Comparison of ENCODE assay signal across 13 mouse cellular contexts in the genomic region with DNA sequence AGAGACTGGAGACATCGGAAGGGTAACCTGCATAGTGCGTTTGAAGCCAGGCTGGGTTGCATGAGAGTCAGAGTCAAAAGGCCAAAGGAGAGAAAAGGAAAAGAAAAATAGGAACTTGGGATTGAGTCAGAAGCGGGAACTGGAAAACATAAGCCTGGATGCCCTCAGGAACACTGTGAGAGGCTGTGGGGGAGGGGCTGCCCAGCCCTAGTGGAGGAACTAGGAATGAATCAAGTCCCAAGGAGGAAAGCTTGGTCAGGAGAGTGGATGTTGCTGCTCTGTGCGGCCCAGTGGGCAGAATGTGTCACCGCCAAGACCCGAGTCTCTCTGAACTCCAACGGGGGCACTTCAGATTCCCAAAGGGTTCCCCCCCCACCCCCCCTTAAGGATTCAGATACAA. TPM values are rescaled to one million over a fixed set of nuclear protein-coding genes. Genes with fewer than 3 reads are reported as not detected.
DNase-seq lines count a peak whose midpoint lies in the region; ATAC-seq and TF ChIP-seq lines count a peak whose summit lies in the region.
"Had no signal": no experiment of that assay in that cellular context is flagged by ENCODE, and none has a peak within 500 bp of the region (broad histone marks: within the 10 kb centered on the region; RNA-seq: fewer than 3 reads in every experiment).

No protein-coding gene starts in this region.

- WGBS in hindbrain, embryonic 11.5 days: 75% methylated on average over 7 of the region's 7 CpGs
- 72% methylated on average over 7 of the region's 7 CpGs for WGBS in hindbrain, embryonic 12.5 days
- WGBS in lung, embryonic 14.5 days: 69% methylated on average over 7 of the region's 7 CpGs

- no peaks in the 10 kb centered on the region for H3K36me3 ChIP-seq in hindbrain, embryonic 11.5 days (ENCODE audit: control insufficient read depth, insufficient read depth, low read length)
- no peaks in the 10 kb centered on the region for H3K36me3 ChIP-seq in hindbrain, embryonic 12.5 days
- H3K36me3 ChIP-seq in lung, embryonic 14.5 days (ENCODE audit: insufficient read depth): no peaks in the 10 kb centered on the region
- H3K36me3 ChIP-seq: hindbrain, embryonic 15.5 days had no signal

- H3K9ac ChIP-seq in hindbrain, embryonic 11.5 days (ENCODE audit: low read depth, low read length): no peak overlapping the region
- no peak overlapping the region for H3K9ac ChIP-seq in hindbrain, embryonic 12.5 days
- H3K9ac ChIP-seq in lung, embryonic 14.5 days: no peak overlapping the region
- H3K9ac ChIP-seq: hindbrain, embryonic 15.5 days; liver, postnatal 0 days had no signal

- DNase-seq in hindbrain, embryonic 11.5 days (ENCODE audit: low spot score): peak; percentile 21
- DNase-seq in lung, embryonic 14.5 days: peak; percentile 23
- DNase-seq in lung, adult 18-20 months: no peak
- DNase-seq in adipocyte (ENCODE audit: low spot score): peak; percentile 10
- peak; percentile 41 for DNase-seq in retina, embryonic 14.5 days (ENCODE audit: low spot score)
- DNase-seq: liver, postnatal 0 days; right cerebral cortex, adult 18-20 months; thymus, postnatal 36 days had no signal

- peak; percentile 28; the same call in 1 of the 2 replicates for TF ChIP-seq CTCF in lung, embryonic 14.5 days (IDR thresholded peaks at IDR 0.05; ENCODE audit: low read depth)

- no peak overlapping the region for H3K4me2 ChIP-seq in hindbrain, embryonic 11.5 days (replicated peaks; ENCODE audit: low read depth, low read length)
- no peak overlapping the region for H3K4me2 ChIP-seq in hindbrain, embryonic 12.5 days (replicated peaks)
- no peak overlapping the region for H3K4me2 ChIP-seq in lung, embryonic 14.5 days
- H3K4me2 ChIP-seq: hindbrain, embryonic 15.5 days; midbrain, embryonic 11.5 days had no signal

- H3K27me3 ChIP-seq in hindbrain, embryonic 11.5 days (ENCODE audit: control insufficient read depth, insufficient read depth, low read length): no peaks in the 10 kb centered on the region
- H3K27me3 ChIP-seq in hindbrain, embryonic 12.5 days: no peaks in the 10 kb centered on the region
- H3K27me3 ChIP-seq in lung, embryonic 14.5 days (ENCODE audit: insufficient read depth, low read length): no peaks in the 10 kb centered on the region
- H3K27me3 ChIP-seq: CH12.LX; hindbrain, embryonic 15.5 days had no signal

- no peak overlapping the region for H3K4me3 ChIP-seq in hindbrain, embryonic 11.5 days (ENCODE audit: low read depth, low read length)
- H3K4me3 ChIP-seq in hindbrain, embryonic 12.5 days: no peak overlapping the region
- no peak overlapping the region for H3K4me3 ChIP-seq in lung, embryonic 14.5 days (ENCODE audit: low read depth, low read length)
- H3K4me3 ChIP-seq: hindbrain, embryonic 15.5 days had no signal

- no peaks in the 10 kb centered on the region for H3K4me1 ChIP-seq in hindbrain, embryonic 11.5 days (replicated peaks; ENCODE audit: control insufficient read depth, insufficient read depth, low read length)
- no peaks in the 10 kb centered on the region for H3K4me1 ChIP-seq in hindbrain, embryonic 12.5 days
- no peaks in the 10 kb centered on the region for H3K4me1 ChIP-seq in lung, embryonic 14.5 days (ENCODE audit: insufficient read depth)
- H3K4me1 ChIP-seq: hindbrain, embryonic 15.5 days had no signal

- no peaks in the 10 kb centered on the region for H3K9me3 ChIP-seq in hindbrain, embryonic 11.5 days (ENCODE audit: control insufficient read depth, low read length)
- H3K9me3 ChIP-seq in hindbrain, embryonic 12.5 days (replicated peaks): no peaks in the 10 kb centered on the region
- no peaks in the 10 kb centered on the region for H3K9me3 ChIP-seq in lung, embryonic 14.5 days (ENCODE audit: low read depth, low read length)
- H3K9me3 ChIP-seq: hindbrain, embryonic 15.5 days had no signal

- ATAC-seq in hindbrain, embryonic 11.5 days (ENCODE audit: low FRiP score): no peak
- no peak for ATAC-seq in hindbrain, embryonic 12.5 days (ENCODE audit: low FRiP score)
- no peak for ATAC-seq in lung, embryonic 14.5 days (ENCODE audit: insufficient read depth)
- no peak for ATAC-seq in monocyte, adult 5-6 weeks (replicated peaks; ENCODE audit: insufficient number of reproducible peaks, low FRiP score, low TSS enrichment, poor library complexity, severe bottlenecking)
- ATAC-seq: liver, postnatal 0 days had no signal

- no peak overlapping the region for H3K27ac ChIP-seq in hindbrain, embryonic 11.5 days (ENCODE audit: low read depth, low read length)
- no peak overlapping the region for H3K27ac ChIP-seq in hindbrain, embryonic 12.5 days
- H3K27ac ChIP-seq in lung, embryonic 14.5 days (ENCODE audit: low read depth): no peak overlapping the region
- H3K27ac ChIP-seq: hindbrain, embryonic 15.5 days had no signal

RNA-seq across cellular contexts. Expression of a gene that starts 27.4 kb away (rescaled TPM):
- polyA plus RNA-seq in hindbrain, embryonic 11.5 days (2014; fragmentation: Nextera tagmentation; extraction: Ambion mirVana): 2.9 and 3.0 TPM in 2 replicates
- 10.2 and 11.0 TPM in 2 replicates for polyA plus RNA-seq in hindbrain, embryonic 12.5 days (2016; fragmentation: Nextera tagmentation; extraction: Ambion mirVana)
- 10.7 and 14.4 TPM in 2 replicates for polyA plus RNA-seq in lung, embryonic 14.5 days (2014; fragmentation: Nextera tagmentation; extraction: Ambion mirVana)
- total RNA-seq in monocyte, adult 5-6 weeks (2017): 4.3 to 11.2 TPM (median 9.3 TPM) in 3 replicates

Comparison
In these comparisons a context has a peak if more than half of its experiments do, and no peak if none do; other contexts are left out.
1. DNase-seq: peak in hindbrain, embryonic 11.5 days (single experiment), lung, embryonic 14.5 days (single experiment), adipocyte (single experiment) and retina, embryonic 14.5 days (single experiment); none in lung, adult 18-20 months (0 of 2).